Mouse (Mus musculus): ENCODE measurements at regions not wholly inside any gene's neighbourhood (a gene's known extent, or its start where the extent isn't known, plus 50 kb on each side); places are given as distances from the start of the nearest gene placed in this dataset.

GRCm38 (mm10) chr12:51273486-51273885 lies 74.4 kb upstream of the G2e3 start:
- TF ChIP-seq CTCF (IDR thresholded peaks at IDR 0.05; ENCODE audit: borderline replicate concordance, control insufficient read depth, extremely low read depth, insufficient read depth, low read length, poor library complexity): no peak
- TF ChIP-seq POLR2A (IDR thresholded peaks at IDR 0.05; ENCODE audit: control insufficient read depth, extremely low read depth, insufficient read depth, low read length, poor library complexity): no peak
